Comparison of ENCODE assay signal across 8 mouse cellular contexts in the genomic region with DNA sequence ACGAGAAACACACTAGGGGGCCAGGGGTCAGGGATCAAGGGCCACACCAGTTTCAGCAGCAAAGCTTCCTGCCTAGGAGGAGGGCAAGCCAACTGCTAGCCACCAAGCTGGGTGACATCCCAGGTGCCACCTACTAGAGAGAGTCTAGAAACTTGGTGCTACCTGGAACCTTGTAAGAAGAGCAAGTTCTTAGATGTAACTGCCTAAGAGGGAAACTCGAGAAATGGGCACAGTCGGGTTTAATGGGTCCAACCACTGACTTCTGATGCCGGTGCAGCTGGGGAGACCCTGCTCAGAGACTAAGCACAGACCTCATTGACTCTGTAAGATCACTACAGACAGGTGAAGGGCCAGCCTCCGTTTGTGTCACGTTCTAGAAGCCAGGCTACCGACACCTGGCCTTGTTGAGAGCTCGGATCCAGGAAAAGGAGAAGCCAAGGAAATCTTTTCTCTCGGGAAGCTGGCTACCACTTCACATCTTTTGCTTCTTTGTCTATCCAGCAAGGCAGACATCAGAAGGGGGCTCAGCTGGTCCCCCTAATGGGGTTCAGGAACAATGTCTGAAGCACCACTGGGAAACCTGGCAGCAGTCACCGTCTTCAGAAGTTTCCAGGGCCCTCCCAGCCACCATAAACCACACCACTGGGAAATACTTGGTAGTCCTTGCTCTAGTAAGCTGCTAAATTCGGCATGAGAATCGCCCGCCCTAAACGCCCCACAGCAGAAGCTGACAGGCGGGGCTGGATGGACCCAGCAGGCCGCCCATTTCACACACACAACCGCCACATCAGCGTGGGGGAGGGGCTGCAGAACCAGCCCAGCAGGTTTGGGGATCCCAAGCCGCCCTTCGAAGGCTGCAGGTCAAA. TPM values are rescaled to one million over a fixed set of nuclear protein-coding genes. Genes with fewer than 3 reads are reported as not detected.
DNase-seq lines count a peak whose midpoint lies in the region; ATAC-seq lines count a peak whose summit lies in the region.

No protein-coding gene starts in this region.

- H3K36me3 ChIP-seq in embryonic facial prominence, embryonic 12.5 days: peaks cover 10% of the 10 kb centered on the region; the same call in 1 of the 2 replicates
- H3K36me3 ChIP-seq in liver, embryonic 16.5 days (ENCODE audit: control insufficient read depth, insufficient read depth): peaks cover 12% of the 10 kb centered on the region
- peaks cover 8% of the 10 kb centered on the region; the same call in 1 of the 2 replicates for H3K36me3 ChIP-seq in neural tube, embryonic 14.5 days (ENCODE audit: control insufficient read depth, insufficient read depth, low read length)

- peak; percentile 66 to 72 for DNase-seq in left cerebral cortex, adult 18-20 months (ENCODE audit: low spot score in 2 of 2)
- no peak for DNase-seq in left cerebral cortex, adult 11 months (ENCODE audit: low spot score)
- DNase-seq in heart, adult 8-10 months (ENCODE audit: low spot score): peak; percentile 88
- peak; percentile 92 for DNase-seq in kidney, adult 9 months
- DNase-seq in thymus, postnatal 10 days (ENCODE audit: low spot score in 2 of 2): peak; percentile 50 to 59

- H3K4me1 ChIP-seq in embryonic facial prominence, embryonic 12.5 days: peaks cover 60% of the 10 kb centered on the region
- H3K4me1 ChIP-seq in liver, embryonic 16.5 days (ENCODE audit: control insufficient read depth, low read depth, low read length): peaks cover 64% of the 10 kb centered on the region
- H3K4me1 ChIP-seq in neural tube, embryonic 14.5 days (ENCODE audit: control insufficient read depth, insufficient read depth, low read length): peaks cover 52% of the 10 kb centered on the region

- WGBS in embryonic facial prominence, embryonic 12.5 days: 3% methylated on average over 20 of the region's 20 CpGs
- WGBS in liver, embryonic 16.5 days (ENCODE audit: insufficient replicate concordance): 4% methylated on average over 20 of the region's 20 CpGs
- 1% methylated on average over 20 of the region's 20 CpGs for WGBS in neural tube, embryonic 14.5 days

- peak overlapping the region; percentile 100 for H3K27ac ChIP-seq in embryonic facial prominence, embryonic 12.5 days
- H3K27ac ChIP-seq in liver, embryonic 16.5 days (ENCODE audit: low read length): peak overlapping the region; percentile 100
- H3K27ac ChIP-seq in neural tube, embryonic 14.5 days (ENCODE audit: low read depth, low read length): peak overlapping the region; percentile 100

- H3K27me3 ChIP-seq in embryonic facial prominence, embryonic 12.5 days: no peaks in the 10 kb centered on the region
- H3K27me3 ChIP-seq in liver, embryonic 16.5 days (ENCODE audit: control insufficient read depth, insufficient read depth, low read depth, low read length): no peaks in the 10 kb centered on the region
- no peaks in the 10 kb centered on the region for H3K27me3 ChIP-seq in neural tube, embryonic 14.5 days (ENCODE audit: control insufficient read depth, insufficient read depth, low read length)

- peak overlapping the region; percentile 100 for H3K9ac ChIP-seq in embryonic facial prominence, embryonic 12.5 days
- peak overlapping the region; percentile 100 for H3K9ac ChIP-seq in liver, embryonic 16.5 days (ENCODE audit: low read depth, low read length)
- peak overlapping the region; percentile 100 for H3K9ac ChIP-seq in neural tube, embryonic 14.5 days (replicated peaks; ENCODE audit: low read depth, low read length)

- H3K4me2 ChIP-seq in embryonic facial prominence, embryonic 12.5 days (replicated peaks): peak overlapping the region; percentile 99
- H3K4me2 ChIP-seq in liver, embryonic 16.5 days (ENCODE audit: low read depth, low read length): peak overlapping the region; percentile 98
- peak overlapping the region; percentile 100 for H3K4me2 ChIP-seq in neural tube, embryonic 14.5 days (ENCODE audit: low read depth, low read length)

- H3K4me3 ChIP-seq in embryonic facial prominence, embryonic 12.5 days: peak overlapping the region; percentile 71
- peak overlapping the region; percentile 85 for H3K4me3 ChIP-seq in liver, embryonic 16.5 days (ENCODE audit: low read depth, low read length)
- H3K4me3 ChIP-seq in neural tube, embryonic 14.5 days (ENCODE audit: low read depth, low read length): peak overlapping the region; percentile 92

- no peak for ATAC-seq in embryonic facial prominence, embryonic 12.5 days (ENCODE audit: insufficient number of reproducible peaks, insufficient read depth, low FRiP score, low TSS enrichment)
- peak; percentile 12 for ATAC-seq in liver, embryonic 16.5 days (ENCODE audit: low read depth)
- no peak for ATAC-seq in neural tube, embryonic 14.5 days (ENCODE audit: low read depth)

- no peaks in the 10 kb centered on the region for H3K9me3 ChIP-seq in embryonic facial prominence, embryonic 12.5 days
- H3K9me3 ChIP-seq in liver, embryonic 16.5 days (replicated peaks; ENCODE audit: control insufficient read depth, low read length): no peaks in the 10 kb centered on the region
- no peaks in the 10 kb centered on the region for H3K9me3 ChIP-seq in neural tube, embryonic 14.5 days (ENCODE audit: control insufficient read depth, low read length)

RNA-seq across cellular contexts. Expression of a gene that starts 4.7 kb away (rescaled TPM):
- 10 to 100 TPM; 34.0 to 34.5 TPM for total RNA-seq in left cerebral cortex, adult 18-20 months (2021)
- polyA plus RNA-seq in embryonic facial prominence, embryonic 12.5 days (2016; fragmentation: Nextera tagmentation; extraction: Ambion mirVana): 11.7 and 12.4 TPM in 2 replicates
- total RNA-seq in heart, adult 8-10 months (2022): 10 to 100 TPM; 14.3 to 21.5 (median 18.2) TPM
- 3.5 and 4.1 TPM in 2 replicates for polyA plus RNA-seq in liver, embryonic 16.5 days (2015; fragmentation: Nextera tagmentation; extraction: Ambion mirVana)
- 13.0 and 15.9 TPM in 2 replicates for polyA plus RNA-seq in neural tube, embryonic 14.5 days (2014; fragmentation: Nextera tagmentation; extraction: Ambion mirVana)

RNA-seq across cellular contexts. Expression of a gene that starts 4.8 kb away (rescaled TPM):
- total RNA-seq in left cerebral cortex, adult 18-20 months (2021): 10 to 100 TPM; 50.5 to 51.0 TPM
- polyA plus RNA-seq in embryonic facial prominence, embryonic 12.5 days (2016; fragmentation: Nextera tagmentation; extraction: Ambion mirVana): 2.9 and 3.4 TPM in 2 replicates
- 1 to 10 TPM in 1 of 4 experiments, under 1 TPM in 3; 0.38 to 1.7 (median 0.68) TPM for total RNA-seq in heart, adult 8-10 months (2022)
- polyA plus RNA-seq in liver, embryonic 16.5 days (2015; fragmentation: Nextera tagmentation; extraction: Ambion mirVana): 1.7 and 2.3 TPM in 2 replicates
- 8.9 and 13.1 TPM in 2 replicates for polyA plus RNA-seq in neural tube, embryonic 14.5 days (2014; fragmentation: Nextera tagmentation; extraction: Ambion mirVana)

RNA-seq across cellular contexts. Expression of a gene that starts 31.9 kb away (rescaled TPM):
- 10 to 100 TPM; 23.1 to 28.3 TPM for total RNA-seq in left cerebral cortex, adult 18-20 months (2021)
- 89.0 and 95.5 TPM in 2 replicates for polyA plus RNA-seq in embryonic facial prominence, embryonic 12.5 days (2016; fragmentation: Nextera tagmentation; extraction: Ambion mirVana)
- 10 to 100 TPM; 11.7 to 16.6 (median 13.8) TPM for total RNA-seq in heart, adult 8-10 months (2022)
- polyA plus RNA-seq in liver, embryonic 16.5 days (2015; fragmentation: Nextera tagmentation; extraction: Ambion mirVana): 63.8 and 73.2 TPM in 2 replicates
- 63.9 and 78.7 TPM in 2 replicates for polyA plus RNA-seq in neural tube, embryonic 14.5 days (2014; fragmentation: Nextera tagmentation; extraction: Ambion mirVana)

RNA-seq across cellular contexts. Expression of a gene that starts 45.2 kb away (rescaled TPM):
- total RNA-seq in left cerebral cortex, adult 18-20 months (2021): under 1 TPM in 1 of 2 experiments, not detected in 1; 0.37 TPM
- polyA plus RNA-seq in embryonic facial prominence, embryonic 12.5 days (2016; fragmentation: Nextera tagmentation; extraction: Ambion mirVana): not detected in 2 replicates
- not detected for total RNA-seq in heart, adult 8-10 months (2022)
- polyA plus RNA-seq in liver, embryonic 16.5 days (2015; fragmentation: Nextera tagmentation; extraction: Ambion mirVana): 110 and 129 TPM in 2 replicates
- polyA plus RNA-seq in neural tube, embryonic 14.5 days (2014; fragmentation: Nextera tagmentation; extraction: Ambion mirVana): not detected in 2 replicates
